In the genomic region with DNA sequence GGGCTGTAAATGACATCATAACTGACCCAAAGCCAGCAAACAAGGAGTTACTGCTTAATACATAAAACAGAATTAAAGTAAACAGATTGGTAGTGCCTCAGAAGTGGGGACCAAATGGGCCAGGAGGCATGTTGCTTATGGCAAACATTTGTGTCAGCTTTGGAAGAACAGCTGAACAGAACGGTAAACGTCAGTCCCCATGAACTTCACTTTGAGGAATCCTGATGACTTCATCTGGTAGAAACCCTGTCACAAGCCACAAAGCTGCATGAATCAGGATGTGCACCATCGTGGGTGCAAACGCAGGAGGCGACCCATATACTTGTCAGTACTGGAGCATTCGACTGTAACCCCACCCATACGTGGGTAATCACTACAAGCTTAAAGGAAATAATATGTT, we compare ENCODE assay signal across 26 mouse cellular contexts.
"Had no signal": no experiment of that assay in that cellular context is flagged by ENCODE, and none has a peak within 500 bp of the region (broad histone marks: within the 10 kb centered on the region; RNA-seq: fewer than 3 reads in every experiment).

No protein-coding gene starts in this region.

- H3K9me3 ChIP-seq: heart, embryonic 13.5 days; heart, embryonic 15.5 days; hindbrain, embryonic 13.5 days; hindbrain, embryonic 15.5 days; limb, embryonic 10.5 days; limb, embryonic 12.5 days; liver, embryonic 13.5 days had no signal

- H3K4me1 ChIP-seq: heart, embryonic 13.5 days; heart, embryonic 15.5 days; hindbrain, embryonic 13.5 days; hindbrain, embryonic 15.5 days; limb, embryonic 10.5 days; limb, embryonic 12.5 days; liver, embryonic 13.5 days had no signal

- H3K4me2 ChIP-seq: heart, embryonic 11.5 days; heart, embryonic 13.5 days; heart, embryonic 15.5 days; hindbrain, embryonic 13.5 days; hindbrain, embryonic 15.5 days; limb, embryonic 12.5 days; liver, embryonic 11.5 days; liver, embryonic 13.5 days had no signal

- H3K4me3 ChIP-seq: gastrocnemius, adult 2 months; heart, adult 2 months; heart, embryonic 13.5 days; heart, embryonic 15.5 days; hindbrain, embryonic 13.5 days; hindbrain, embryonic 15.5 days; layer of hippocampus, adult 2 months; left cerebral cortex, adult 2 months; limb, embryonic 10.5 days; limb, embryonic 12.5 days; liver, embryonic 13.5 days had no signal

- ATAC-seq: hindbrain, postnatal 0 days; intestine, embryonic 16.5 days had no signal

- DNase-seq: gastrocnemius, adult 2 months; gastrocnemius, postnatal 14 days; gastrocnemius, postnatal 36 days; heart, adult 11 months; heart, adult 2 months; heart, postnatal 14 days; heart, postnatal 36 days; kidney, adult 11 months; kidney, adult 2 months; kidney, postnatal 10 days; kidney, postnatal 25 days; kidney, postnatal 4 days; liver; liver, embryonic 13.5 days had no signal

- H3K9ac ChIP-seq: heart, embryonic 13.5 days; heart, embryonic 15.5 days; hindbrain, embryonic 13.5 days; hindbrain, embryonic 15.5 days; limb, embryonic 12.5 days; liver, embryonic 13.5 days had no signal

- H3K36me3 ChIP-seq: heart, embryonic 13.5 days; heart, embryonic 15.5 days; hindbrain, embryonic 13.5 days; hindbrain, embryonic 15.5 days; limb, embryonic 10.5 days; limb, embryonic 12.5 days; liver, embryonic 13.5 days had no signal

- H3K27me3 ChIP-seq: heart, embryonic 13.5 days; heart, embryonic 15.5 days; hindbrain, embryonic 13.5 days; hindbrain, embryonic 15.5 days; limb, embryonic 12.5 days; liver, embryonic 13.5 days had no signal

- H3K27ac ChIP-seq: gastrocnemius, adult 2 months; heart, adult 2 months; heart, embryonic 13.5 days; heart, embryonic 15.5 days; hindbrain, embryonic 13.5 days; hindbrain, embryonic 15.5 days; hindbrain, postnatal 0 days; layer of hippocampus, adult 2 months; left cerebral cortex, adult 2 months; limb, embryonic 10.5 days; limb, embryonic 12.5 days; liver, embryonic 13.5 days had no signal
